Mouse (Mus musculus) kidney, postnatal 10 days (tissue): ENCODE measurements around the gene Med1.

ENCODE experiments used
- DNase-seq: peaks from one replicate; pipeline ENCODE4 v3.0.0; 2021; ENCODE audit warnings: mixed read lengths

The Med1 gene

GRCm38 (mm10) chr11:98148551-98149301 is 44.4 kb downstream of the Med1 start:
- DNase-seq, result peak; percentile 58

GRCm38 (mm10) chr11:98145856-98146255 is 47.2 kb downstream of the Med1 start:
- DNase-seq, result no peak

- no peak for DNase-seq
These were observed 50.5 kb downstream of the Med1 start for GRCm38 (mm10) chr11:98142545-98142944.

DNA sequence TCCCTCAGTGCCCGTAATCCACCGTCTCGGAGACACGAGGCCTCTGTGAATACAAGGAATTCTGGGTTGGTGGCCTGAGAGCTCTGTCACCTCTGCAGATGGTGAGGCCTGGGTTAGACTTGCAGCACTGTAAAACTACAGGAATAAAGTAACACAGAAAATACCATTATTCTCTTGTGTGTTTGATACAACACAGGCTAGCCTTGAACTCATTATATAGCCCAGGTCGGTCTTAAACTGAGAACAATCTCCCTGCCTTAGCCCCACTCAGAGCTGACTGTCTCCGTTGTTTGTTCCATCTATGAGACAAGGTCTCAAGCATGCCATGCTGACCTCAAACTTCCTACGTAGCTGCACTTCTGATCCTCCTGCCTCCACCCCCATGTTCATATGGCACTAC is 54.2 kb downstream of the Med1 start:
- no peak for DNase-seq

- DNase-seq, result no peak
These were observed 55.3 kb downstream of the Med1 start for GRCm38 (mm10) chr11:98137836-98138235.

GRCm38 (mm10) chr11:98134951-98135350 is 58.1 kb downstream of the Med1 start:
- DNase-seq, result no peak

GRCm38 (mm10) chr11:98123424-98123823 is 69.7 kb downstream of the Med1 start:
- DNase-seq, result no peak

- DNase-seq, result no peak
These were observed 78.7 kb downstream of the Med1 start for GRCm38 (mm10) chr11:98114363-98114762.

DNA sequence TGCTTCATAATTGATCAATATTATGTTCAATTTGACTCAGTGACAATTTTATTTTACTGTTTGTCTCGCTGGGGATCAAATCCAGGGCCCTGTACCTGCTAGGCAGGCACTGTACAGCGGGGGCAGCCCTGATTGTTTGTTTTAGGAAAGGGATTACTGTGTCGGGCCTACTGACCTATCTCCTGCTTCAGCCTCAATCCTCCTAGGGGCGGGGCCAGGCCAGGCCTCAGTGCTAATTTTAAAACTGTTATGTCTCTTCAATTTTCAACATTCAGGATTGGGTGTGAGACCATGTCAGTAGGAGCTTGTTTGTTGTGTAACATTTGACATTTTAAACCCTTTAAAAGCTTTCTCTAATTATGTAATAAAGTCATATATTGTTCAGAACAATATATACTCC is 79.6 kb downstream of the Med1 start:
- DNase-seq, result no peak

DNA sequence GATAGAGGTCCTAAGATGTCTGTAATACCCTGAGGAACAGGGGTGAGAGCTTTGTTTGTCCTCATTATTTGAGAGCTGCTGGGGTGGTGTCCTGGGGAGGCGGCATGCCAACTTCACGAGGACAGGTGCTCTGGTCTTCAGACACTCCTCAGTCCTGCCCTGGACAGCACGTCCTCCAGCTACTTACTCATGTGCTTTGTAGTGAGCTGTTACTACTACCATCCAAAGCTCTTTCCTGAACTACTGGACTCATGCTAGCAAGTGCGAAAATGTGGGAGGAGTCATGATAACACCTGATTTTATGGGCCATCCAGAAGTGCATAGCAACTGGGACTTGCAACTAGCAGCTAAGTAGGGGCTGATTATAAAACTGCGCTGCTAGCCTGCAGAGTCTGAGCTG is 83.4 kb downstream of the Med1 start:
- no peak for DNase-seq
